Mouse (Mus musculus) hindbrain, embryonic 14.5 days (tissue): ENCODE results near the gene Diras2. TPM values are rescaled to one million over a fixed set of nuclear protein-coding genes. Genes with fewer than 3 reads are reported as not detected.

Source experiments
- ATAC-seq: fragments of 200-750 bp; cut with Nextera tagmentation; 2 replicates; pipeline ENCODE4 v1.8.0; 2017; ENCODE audit warnings: moderate number of reproducible peaks, mild to moderate bottlenecking, moderate TSS enrichment, moderate library complexity; ENCODE audit not compliant: low FRiP score
- DNase-seq: peaks from one replicate; pipeline ENCODE4 v3.0.0-alpha.2; 2015; ENCODE audit warnings: low spot score
- H3K27ac ChIP-seq: fragments of 300-500 bp; sonication (generic); 2 replicates; pipeline ENCODE4 v1.5.1; 2014; ENCODE audit warnings: mild to moderate bottlenecking, moderate library complexity
- H3K27me3 ChIP-seq: fragments of 300-500 bp; sonication (generic); 2 replicates; pipeline ENCODE4 v1.6.1; 2014; ENCODE audit warnings: mild to moderate bottlenecking, low read length, mixed read lengths; ENCODE audit not compliant: control insufficient read depth, insufficient read depth
- H3K36me3 ChIP-seq: fragments of 300-500 bp; sonication (generic); replicated peaks from 2 replicates; pipeline ENCODE4 v1.6.1; 2014; ENCODE audit not compliant: control insufficient read depth, insufficient read depth
- H3K4me1 ChIP-seq: fragments of 300-500 bp; sonication (generic); replicated peaks from 2 replicates; pipeline ENCODE4 v1.6.1; 2014; ENCODE audit warnings: antibody characterized with exemption, low read length, mixed read lengths; ENCODE audit not compliant: control insufficient read depth, insufficient read depth
- H3K4me2 ChIP-seq: fragments of 300-500 bp; sonication (generic); replicated peaks from 2 replicates; pipeline ENCODE4 v1.6.1; 2014; ENCODE audit warnings: mild to moderate bottlenecking, moderate library complexity
- H3K4me3 ChIP-seq: fragments of 300-500 bp; sonication (generic); replicated peaks from 2 replicates; pipeline ENCODE4 v1.5.1; 2014; ENCODE audit warnings: mild to moderate bottlenecking, low read length
- H3K9ac ChIP-seq: fragments of 300-500 bp; sonication (generic); 2 replicates; pipeline ENCODE4 v1.6.1; 2014
- H3K9me3 ChIP-seq: fragments of 300-500 bp; sonication (generic); 2 replicates; pipeline ENCODE4 v1.6.1; 2016; ENCODE audit warnings: low read length; ENCODE audit not compliant: control insufficient read depth
- WGBS: fragments of 180-500 bp; shearing (Covaris S2); extraction: QIAGEN DNeasy Blood & Tissue Kit; methylation state at CpG from one replicate; pipeline ENCODE4 v1.1.7; 2014; 5-methylcytosine and 5-hydroxymethylcytosine counted together
- polyA plus RNA-seq: library from polyadenylated mRNA; unstranded; fragments of >200 nt; fragmentation: Nextera tagmentation; extraction: Ambion mirVana; gene quantifications from 2 replicates; pipeline ENCODE4 v1.2.1, GENCODE M21; 2014

The Diras2 gene
- polyA plus RNA-seq, 1 experiment from 2014 or later: 4.0 TPM

DNA sequence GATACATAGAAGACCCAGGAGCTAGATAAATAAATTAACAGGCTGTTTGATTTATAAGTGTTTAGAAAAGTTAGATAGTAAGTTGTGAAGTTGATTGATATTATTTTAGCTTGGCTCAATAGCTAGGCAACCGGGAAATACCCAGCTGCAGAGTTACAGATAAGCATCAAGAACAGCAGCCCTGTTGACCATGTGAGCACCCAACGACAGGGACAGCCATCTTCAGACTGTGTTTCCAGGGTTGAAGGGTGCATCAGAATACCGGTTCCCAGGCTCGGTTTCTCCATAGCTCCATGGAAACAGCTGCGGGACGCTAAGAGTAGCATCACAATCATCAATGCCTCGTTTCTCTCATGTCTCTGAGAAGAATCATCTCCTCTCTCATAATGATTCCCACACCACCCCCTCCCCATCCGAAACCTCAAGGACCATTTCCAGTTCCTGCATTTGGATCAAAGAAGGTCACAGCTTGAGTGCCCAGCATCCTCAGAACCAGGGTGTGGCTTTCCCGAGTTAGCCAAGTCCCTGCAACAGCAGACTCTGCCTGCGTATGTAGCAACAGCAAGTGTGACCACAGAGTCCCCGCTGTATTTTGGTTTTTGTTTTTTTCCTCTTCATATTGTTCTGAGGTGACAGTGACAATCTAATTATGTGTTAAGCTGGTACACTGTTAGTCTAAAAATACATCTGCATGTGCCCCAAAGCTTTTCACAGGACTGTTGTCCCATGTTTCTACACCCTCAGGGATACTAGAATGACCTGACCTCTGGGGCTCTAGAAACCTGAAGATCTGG is 40.7 kb upstream of the Diras2 start:
- WGBS: 86% methylated on average over 11 of the region's 11 CpGs
- H3K27me3 ChIP-seq: no peaks in the 10 kb centered on the region

DNA sequence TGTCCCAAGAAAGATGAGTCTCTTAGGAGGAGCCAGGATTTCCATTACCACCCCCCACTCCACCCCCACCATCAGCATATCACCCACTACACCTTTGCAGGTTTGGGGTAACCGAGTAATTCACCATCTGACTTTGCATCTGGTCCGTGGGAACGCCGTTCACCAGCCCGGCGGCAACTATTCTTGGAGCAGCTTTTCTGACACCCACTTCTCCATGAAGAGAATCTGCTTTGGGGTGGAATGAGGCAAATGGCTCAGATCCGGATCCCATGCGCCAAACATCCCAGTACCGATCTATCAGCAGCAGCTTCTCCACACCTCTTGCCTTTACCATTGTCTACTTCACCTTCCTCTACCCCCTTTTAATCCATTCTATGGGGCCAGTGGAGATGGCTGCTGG is 39.2 kb upstream of the Diras2 start:
- Histone ChIP-seq H3K27ac (no peak overlapping the region), H3K9ac (no peak overlapping the region), H3K4me3 (no peak overlapping the region), H3K4me2 (no peak overlapping the region), H3K36me3 (no peaks in the 10 kb centered on the region), H3K27me3 (no peaks in the 10 kb centered on the region), H3K4me1 (no peaks in the 10 kb centered on the region), H3K9me3 (no peaks in the 10 kb centered on the region)
- DNase-seq: no peak
- WGBS: 91% methylated on average over 9 of the region's 9 CpGs
- no peak for ATAC-seq

More for the DNA sequence above, 40.7 kb upstream of the Diras2 start:
- H3K4me2 ChIP-seq: no peak overlapping the region
- no peak overlapping the region for H3K9ac ChIP-seq
- DNase-seq: no peak
- no peaks in the 10 kb centered on the region for H3K9me3 ChIP-seq
- H3K36me3 ChIP-seq: no peaks in the 10 kb centered on the region
- no peaks in the 10 kb centered on the region for H3K4me1 ChIP-seq
- H3K27ac ChIP-seq: no peak overlapping the region
- ATAC-seq: no peak
- H3K4me3 ChIP-seq: no peak overlapping the region

DNA sequence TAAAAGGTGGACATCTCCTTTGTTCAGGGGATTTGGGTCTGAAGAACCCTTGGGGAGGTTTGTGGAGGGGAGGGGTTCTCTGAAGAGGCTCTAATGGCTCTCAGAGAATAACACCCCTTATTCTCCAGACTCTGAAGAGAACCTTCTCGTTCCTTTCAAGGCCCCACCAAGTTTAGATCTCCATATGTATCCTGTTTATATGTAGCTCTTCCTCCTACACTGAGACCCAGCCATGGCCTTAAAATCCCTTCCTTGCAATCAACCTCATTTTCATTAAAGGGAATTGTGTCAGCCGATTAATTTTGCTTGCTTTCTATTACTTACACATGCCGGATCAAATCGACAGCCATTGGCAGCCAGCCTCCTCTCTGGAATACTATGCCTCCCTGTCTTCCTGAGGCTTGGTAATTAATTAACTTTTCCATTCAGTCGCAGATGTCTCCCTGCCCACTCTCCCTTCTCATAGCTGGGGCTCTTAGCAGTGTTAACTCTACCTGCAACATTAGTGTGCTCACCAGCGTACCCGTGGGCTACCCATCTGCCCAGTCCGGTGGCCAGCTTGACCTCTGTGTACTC is 38.2 kb upstream of the Diras2 start:
- no peak overlapping the region for H3K4me2 ChIP-seq
- H3K27me3 ChIP-seq: no peaks in the 10 kb centered on the region
- H3K4me3 ChIP-seq: no peak overlapping the region
- ATAC-seq: no peak
- no peaks in the 10 kb centered on the region for H3K9me3 ChIP-seq
- no peak overlapping the region for H3K9ac ChIP-seq
- H3K36me3 ChIP-seq: no peaks in the 10 kb centered on the region
- H3K4me1 ChIP-seq: no peaks in the 10 kb centered on the region
- no peak for DNase-seq
- WGBS: 44% methylated on average over 8 of the region's 8 CpGs
- H3K27ac ChIP-seq: no peak overlapping the region

DNA sequence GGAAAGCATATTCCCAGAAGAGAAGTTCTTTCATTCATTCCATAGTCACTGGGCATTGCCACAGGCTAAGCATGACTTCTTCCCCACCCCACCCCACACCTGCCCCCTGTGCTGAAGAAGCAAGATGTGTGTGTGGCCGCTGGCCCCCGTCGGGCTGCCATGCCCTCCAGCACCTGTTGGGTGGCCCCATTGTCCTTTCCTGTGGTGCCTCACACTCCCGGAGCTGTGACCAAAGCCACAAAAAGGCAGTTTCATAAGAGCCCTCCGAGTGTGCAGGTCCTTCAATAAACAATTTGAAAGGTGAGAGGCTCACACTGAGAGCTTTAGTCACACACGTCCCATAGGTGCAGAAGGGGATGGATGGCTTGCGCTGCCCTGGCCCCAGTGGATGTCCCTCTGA is 35.7 kb upstream of the Diras2 start:
- no peaks in the 10 kb centered on the region for H3K36me3 ChIP-seq
- H3K4me3 ChIP-seq: no peak overlapping the region
- H3K4me1 ChIP-seq: peaks cover 15% of the 10 kb centered on the region; the same call in 1 of the 2 replicates
- DNase-seq (no peak), ATAC-seq (no peak)
- no peaks in the 10 kb centered on the region for H3K27me3 ChIP-seq
- no peak overlapping the region for H3K27ac ChIP-seq
- 70% methylated on average over 7 of the region's 7 CpGs for WGBS
- H3K9me3 ChIP-seq: no peaks in the 10 kb centered on the region
- H3K4me2 ChIP-seq: no peak overlapping the region
- H3K9ac ChIP-seq: no peak overlapping the region

DNA sequence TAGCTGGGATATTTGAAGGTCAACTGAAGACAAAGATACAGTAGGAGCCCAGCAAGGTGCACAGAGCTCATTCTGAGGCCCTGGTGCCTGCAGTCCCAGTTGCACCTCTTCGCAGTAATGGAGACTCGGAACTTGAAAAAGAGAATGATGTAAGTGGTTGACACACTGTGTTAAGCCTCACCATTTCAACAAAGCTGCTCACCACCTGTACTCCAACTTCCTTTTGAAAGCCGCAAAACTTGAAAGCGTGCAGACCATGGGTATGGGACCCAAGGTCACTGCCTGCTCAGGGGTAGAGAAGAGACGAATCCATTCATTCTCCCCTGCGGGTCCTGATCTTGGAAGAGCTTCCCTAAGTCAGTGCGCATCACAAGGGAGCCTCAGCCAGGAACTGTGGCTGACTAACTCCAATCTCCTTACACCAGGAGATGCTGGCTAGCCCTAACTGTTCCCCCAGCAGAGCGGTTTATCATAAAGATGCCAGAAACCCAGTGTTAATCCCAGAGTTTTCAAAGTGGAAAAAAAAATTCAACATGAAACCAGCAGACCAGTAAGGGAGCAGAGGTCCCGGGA is 35.2 kb upstream of the Diras2 start:
- no peak overlapping the region for H3K4me3 ChIP-seq
- H3K9ac ChIP-seq: no peak overlapping the region
- no peak overlapping the region for H3K27ac ChIP-seq
- no peak overlapping the region for H3K4me2 ChIP-seq
- no peaks in the 10 kb centered on the region for H3K36me3 ChIP-seq
- 89% methylated on average over 9 of the region's 9 CpGs for WGBS
- H3K9me3 ChIP-seq: no peaks in the 10 kb centered on the region
- DNase-seq (no peak), ATAC-seq (no peak)
- peaks cover 18% of the 10 kb centered on the region; the same call in 1 of the 2 replicates for H3K4me1 ChIP-seq
- no peaks in the 10 kb centered on the region for H3K27me3 ChIP-seq

DNA sequence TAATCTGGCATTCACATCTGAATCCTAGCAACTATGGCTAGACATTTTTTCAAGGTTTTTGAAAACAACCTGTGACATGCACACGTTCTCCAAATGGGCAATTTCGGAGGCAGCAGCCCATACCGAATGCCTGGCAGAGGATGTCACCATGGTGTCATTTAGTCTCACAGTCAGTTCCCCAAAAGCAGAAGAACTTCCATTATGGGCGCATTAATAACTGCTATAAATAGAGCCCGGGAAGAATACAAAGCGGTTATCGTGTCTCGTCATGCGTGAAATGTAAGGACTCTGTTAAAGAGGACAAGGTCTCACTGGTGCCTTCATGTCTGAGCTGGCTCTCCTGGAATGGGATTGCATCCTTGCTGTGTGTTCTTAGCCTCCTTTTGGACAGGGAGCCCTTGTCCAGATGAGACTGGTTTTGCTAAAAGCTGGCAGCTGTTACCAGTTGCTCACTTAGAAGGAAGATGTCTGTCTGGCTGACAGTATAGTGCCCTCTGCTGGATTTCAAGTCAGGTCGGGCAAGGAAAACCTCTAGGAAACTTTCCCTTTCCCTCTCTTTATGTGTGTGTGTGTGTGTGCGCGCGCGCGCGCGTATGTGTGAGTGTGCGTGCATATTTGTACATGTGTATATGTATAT is 34.1 kb upstream of the Diras2 start:
- WGBS: 64% methylated on average over 18 of the region's 18 CpGs
- Histone ChIP-seq H3K27me3 (no peaks in the 10 kb centered on the region), H3K9me3 (no peaks in the 10 kb centered on the region), H3K4me2 (no peak overlapping the region), H3K27ac (no peak overlapping the region), H3K4me1 (peaks cover 18% of the 10 kb centered on the region; the same call in 1 of the 2 replicates), H3K4me3 (no peak overlapping the region), H3K36me3 (no peaks in the 10 kb centered on the region), H3K9ac (no peak overlapping the region)
- no peak for DNase-seq
- no peak; the same call in 1 of the 2 replicates for ATAC-seq

DNA sequence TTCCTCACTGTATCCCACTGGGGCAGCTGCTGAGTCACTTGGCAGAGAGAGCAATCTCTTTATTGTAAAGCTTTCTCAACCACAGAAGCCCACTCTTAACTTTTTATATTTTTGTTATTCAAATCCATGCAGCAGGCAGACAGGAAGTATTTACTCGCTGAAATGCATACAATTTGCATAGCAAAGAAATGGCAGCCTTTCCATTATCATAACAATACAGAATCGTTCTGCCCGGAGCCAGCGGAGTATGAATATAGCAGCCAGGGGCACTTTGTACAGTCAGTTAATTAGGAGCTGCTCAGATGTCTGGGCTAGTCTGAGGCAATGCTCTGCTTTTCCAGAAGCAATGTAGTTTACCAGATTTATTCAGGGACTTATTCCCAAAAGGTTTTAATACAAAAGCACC is 31.1 kb upstream of the Diras2 start:
- WGBS: 9% methylated on average over 4 of the region's 4 CpGs
- Histone ChIP-seq H3K9ac (no peak overlapping the region), H3K4me2 (0 out of 2 replicates have a peak overlapping the region, but pooled peaks have one; percentile 14), H3K27me3 (no peaks in the 10 kb centered on the region), H3K4me3 (no peak overlapping the region), H3K36me3 (no peaks in the 10 kb centered on the region), H3K9me3 (no peaks in the 10 kb centered on the region), H3K4me1 (peaks cover 18% of the 10 kb centered on the region; the same call in 1 of the 2 replicates), H3K27ac (no peak overlapping the region)
- ATAC-seq: peak; percentile 64; the same call in 1 of the 2 replicates
- DNase-seq: peak; percentile 50

DNA sequence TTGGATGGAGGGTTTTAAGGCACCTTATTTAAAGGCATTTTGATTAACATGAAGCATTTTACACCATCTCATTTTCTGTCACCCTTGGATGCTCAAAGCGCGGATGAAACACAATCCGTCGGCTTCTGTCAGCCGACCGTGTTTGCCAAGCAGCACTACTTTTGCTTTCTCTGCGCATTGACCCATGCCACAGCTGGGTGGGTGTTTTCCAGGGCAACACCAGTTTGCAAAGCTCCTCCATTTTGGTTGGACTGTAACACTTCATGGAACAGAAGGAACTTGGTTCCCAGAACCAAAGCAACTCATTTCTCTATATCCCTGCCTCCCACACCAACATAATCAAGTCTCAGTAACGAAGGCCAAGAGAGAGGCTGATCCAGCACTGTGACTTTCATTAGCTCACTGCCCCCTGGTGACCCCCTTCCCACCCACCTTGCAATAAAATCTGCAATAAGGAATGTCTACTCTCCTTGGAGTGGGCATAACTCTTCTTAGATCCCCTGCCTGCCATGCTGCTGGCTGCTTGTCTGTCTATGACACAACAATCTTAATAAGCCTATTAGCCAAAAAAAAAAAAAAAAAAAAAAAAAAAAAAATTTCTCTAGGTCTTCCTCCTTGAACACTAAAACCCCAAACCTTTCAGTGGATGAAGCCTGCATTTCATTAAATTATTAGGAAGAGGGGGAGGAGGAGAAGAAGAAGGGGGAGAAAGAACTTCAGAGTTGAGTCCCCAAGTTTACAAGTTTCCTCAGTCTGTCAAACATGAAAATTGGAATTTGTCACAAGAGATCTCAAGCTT is 30.5 kb upstream of the Diras2 start:
- peaks cover 18% of the 10 kb centered on the region; the same call in 1 of the 2 replicates for H3K4me1 ChIP-seq
- WGBS: 70% methylated on average over 8 of the region's 8 CpGs
- no peak overlapping the region for H3K4me3 ChIP-seq
- no peak overlapping the region for H3K9ac ChIP-seq
- 0 out of 2 replicates have a peak overlapping the region, but pooled peaks have one; percentile 14 for H3K4me2 ChIP-seq
- DNase-seq (no peak), ATAC-seq (no peak)
- no peaks in the 10 kb centered on the region for H3K9me3 ChIP-seq
- no peaks in the 10 kb centered on the region for H3K36me3 ChIP-seq
- no peaks in the 10 kb centered on the region for H3K27me3 ChIP-seq
- no peak overlapping the region for H3K27ac ChIP-seq
